Mouse (Mus musculus): ENCODE data around the gene Stmn1. TPM values are rescaled to one million over a fixed set of nuclear protein-coding genes. Genes with fewer than 3 reads are reported as not detected.

Gene Stmn1
- total RNA-seq, 2 experiments from 2014 or later = 29.4 to 37.7 TPM

GRCm38 (mm10) chr4:134505966-134506594, 38.0 kb downstream of the Stmn1 start:
- intact Hi-C loops (cut with DNase I; ENCODE audit: low total_unique reads) = no loop called here
- no peak for DNase-seq

GRCm38 (mm10) chr4:134506713-134507112, 38.6 kb downstream of the Stmn1 start:
- intact Hi-C loops (cut with DNase I; ENCODE audit: low total_unique reads) = no loop called here
- no peak for DNase-seq

- intact Hi-C loops (cut with DNase I; ENCODE audit: low total_unique reads) = no loop called here
- no peak for DNase-seq
Measured at GRCm38 (mm10) chr4:134510396-134510795, 42.3 kb downstream of the Stmn1 start.

- peak; percentile 94 for DNase-seq
- intact Hi-C loops (cut with DNase I; ENCODE audit: low total_unique reads) = no loop called here
Measured at GRCm38 (mm10) chr4:134510845-134511411, 42.8 kb downstream of the Stmn1 start, which contains the start of gene Aunip. TSS of gene Aunip (plus strand) at chr4:134510999.

- no peak for DNase-seq
- intact Hi-C loops (cut with DNase I; ENCODE audit: low total_unique reads) = no loop called here
Measured at GRCm38 (mm10) chr4:134511730-134512129, 43.6 kb downstream of the Stmn1 start.

GRCm38 (mm10) chr4:134512798-134513197, 44.7 kb downstream of the Stmn1 start:
- DNase-seq = peak; percentile 77
- intact Hi-C loops (cut with DNase I; ENCODE audit: low total_unique reads) = no loop called here

GRCm38 (mm10) chr4:134514309-134514930, 46.3 kb downstream of the Stmn1 start:
- intact Hi-C loops (cut with DNase I; ENCODE audit: low total_unique reads) = no loop called here
- no peak for DNase-seq

GRCm38 (mm10) chr4:134515614-134516013, 47.5 kb downstream of the Stmn1 start:
- intact Hi-C loops (cut with DNase I; ENCODE audit: low total_unique reads) = no loop called here
- DNase-seq = no peak

GRCm38 (mm10) chr4:134516981-134517380, 48.9 kb downstream of the Stmn1 start:
- peak; percentile 27 for DNase-seq
- intact Hi-C loops (cut with DNase I; ENCODE audit: low total_unique reads) = no loop called here

GRCm38 (mm10) chr4:134517719-134518118, 49.6 kb downstream of the Stmn1 start:
- intact Hi-C loops (cut with DNase I; ENCODE audit: low total_unique reads) = no loop called here
- DNase-seq = no peak

- no peak for DNase-seq
- intact Hi-C loops (cut with DNase I; ENCODE audit: low total_unique reads) = no loop called here
Measured at GRCm38 (mm10) chr4:134518541-134518940, 50.4 kb downstream of the Stmn1 start.

- intact Hi-C loops (cut with DNase I; ENCODE audit: low total_unique reads) = no loop called here
- no peak for DNase-seq
Measured at GRCm38 (mm10) chr4:134519281-134519680, 51.2 kb downstream of the Stmn1 start.

Small RNA genes lying within 50 kb of the gene (microRNA-seq; reads per million reads assigned to microRNA genes)
- gene Gm23634 = 1.0 to 1.3 reads per million in 2 experiments

Other genes starting within 250 kb of the Stmn1 start
- under 1 TPM; 0.16 to 0.23 TPM for gene Catsper4, start 240.9 kb upstream of the Stmn1 start, total RNA-seq (2021)
- 1 to 10 TPM; 7.5 to 8.9 TPM for gene Cnksr1, start 229.9 kb upstream of the Stmn1 start, total RNA-seq (2021)
- not detected for gene E130218I03Rik, start 224.7 kb upstream of the Stmn1 start, total RNA-seq (2021)
- 1 to 10 TPM; 4.1 to 4.7 TPM for gene Zfp593, start 222.7 kb upstream of the Stmn1 start, total RNA-seq (2021)
- not detected for gene Gm30191, start 221.4 kb upstream of the Stmn1 start, total RNA-seq (2021)
- gene Grrp1, start 214.2 kb upstream of the Stmn1 start, total RNA-seq (2021) = 1 to 10 TPM; 5.9 to 6.0 TPM
- 1 to 10 TPM; 4.8 to 5.3 TPM for gene Pdik1l, start 180.4 kb upstream of the Stmn1 start, total RNA-seq (2021)
- 100 to 1,000 TPM; 103 to 224 TPM for gene Trim63, start 153.2 kb upstream of the Stmn1 start, total RNA-seq (2021)
- 1 to 10 TPM in 1 of 2 experiments, under 1 TPM in 1; 0.47 to 6.3 TPM for gene Slc30a2, start 125.1 kb upstream of the Stmn1 start, total RNA-seq (2021)
- gene Extl1, start 84.5 kb upstream of the Stmn1 start, total RNA-seq (2021) = 10 to 100 TPM; 36.3 to 37.2 TPM
- 1 to 10 TPM; 3.2 to 3.4 TPM for gene Pafah2, start 72.0 kb upstream of the Stmn1 start, total RNA-seq (2021)
- 1 to 10 TPM; 3.9 to 5.4 TPM for gene Paqr7, start 28.4 kb downstream of the Stmn1 start, total RNA-seq (2021)
- under 1 TPM; 0.29 to 0.86 TPM for gene Aunip, start 42.7 kb downstream of the Stmn1 start, total RNA-seq (2021)
- 100 to 1,000 TPM; 113 to 118 TPM for gene Mtfr1l, start 67.1 kb downstream of the Stmn1 start, total RNA-seq (2021)
- gene Selenon, start 83.8 kb downstream of the Stmn1 start, total RNA-seq (2021) = 10 to 100 TPM; 16.4 to 18.5 TPM
- 1 to 10 TPM; 7.9 to 9.5 TPM for gene Man1c1, start 236.0 kb downstream of the Stmn1 start, total RNA-seq (2021)